Mouse (Mus musculus): ENCODE data around the gene Ndst4.

- TF ChIP-seq CTCF (IDR thresholded peaks at IDR 0.05; ENCODE audit: low read depth) (no peak), EP300 (IDR thresholded peaks at IDR 0.05; ENCODE audit: low read depth) (no peak)
Measured at GRCm38 (mm10) chr3:125756911-125757310, 353.0 kb downstream of the Ndst4 start.

Data from liver, postnatal 0 days (tissue).